Mouse (Mus musculus) heart, embryonic 16.5 days (tissue): ENCODE measurements at regions not wholly inside any gene's neighbourhood (a gene's known extent, or its start where the extent isn't known, plus 50 kb on each side); places are given as distances from the start of the nearest gene placed in this dataset.

Experiments used
- ATAC-seq: fragments of 200-750 bp; cut with Nextera tagmentation; replicated peaks from 2 replicates; pipeline ENCODE4 v1.8.0; 2017; ENCODE audit warnings: moderate number of reproducible peaks; ENCODE audit not compliant: insufficient read depth, low FRiP score; ENCODE audit errors: extremely low read depth
- H3K27ac ChIP-seq: fragments of 300-500 bp; sonication (generic); 2 replicates; pipeline ENCODE4 v1.5.1; 2014; ENCODE audit warnings: mild to moderate bottlenecking, low read length, control low read depth, moderate library complexity
- H3K27me3 ChIP-seq: fragments of 300-500 bp; sonication (generic); 2 replicates; pipeline ENCODE4 v1.6.1; 2014; ENCODE audit warnings: low read length, mixed read lengths; ENCODE audit not compliant: control insufficient read depth, insufficient read depth
- H3K36me3 ChIP-seq: fragments of 300-500 bp; sonication (generic); 2 replicates; pipeline ENCODE4 v1.6.1; 2014; ENCODE audit not compliant: control insufficient read depth, insufficient read depth
- H3K4me1 ChIP-seq: fragments of 300-500 bp; sonication (generic); 2 replicates; pipeline ENCODE4 v1.6.1; 2014; ENCODE audit warnings: low read length, mixed read lengths; ENCODE audit not compliant: control insufficient read depth, insufficient read depth
- H3K4me2 ChIP-seq: fragments of 300-500 bp; sonication (generic); 2 replicates; pipeline ENCODE4 v1.6.1; 2014; ENCODE audit warnings: low read depth, mild to moderate bottlenecking, control low read depth, low read length
- H3K4me3 ChIP-seq: fragments of 300-500 bp; sonication (generic); 2 replicates; pipeline ENCODE4 v1.5.1; 2014; ENCODE audit warnings: mild to moderate bottlenecking, control low read depth, low read length
- H3K9ac ChIP-seq: fragments of 300-500 bp; sonication (generic); 2 replicates; pipeline ENCODE4 v1.6.1; 2014; ENCODE audit warnings: low read length, control low read depth
- H3K9me3 ChIP-seq: fragments of 300-500 bp; sonication (generic); replicated peaks from 2 replicates; pipeline ENCODE4 v1.6.1; 2016; ENCODE audit warnings: low read length; ENCODE audit not compliant: control insufficient read depth
- WGBS: fragments of 180-500 bp; shearing (Covaris S2); extraction: QIAGEN DNeasy Blood & Tissue Kit; methylation state at CpG from one replicate; pipeline ENCODE4 v1.1.7; 2014; 5-methylcytosine and 5-hydroxymethylcytosine counted together

- Histone ChIP-seq H3K27ac (no peak overlapping the region), H3K9me3 (no peaks in the 10 kb centered on the region; the same call in 1 of the 2 replicates), H3K4me2 (no peak overlapping the region), H3K9ac (no peak overlapping the region), H3K4me1 (no peaks in the 10 kb centered on the region), H3K27me3 (no peaks in the 10 kb centered on the region), H3K36me3 (no peaks in the 10 kb centered on the region), H3K4me3 (no peak overlapping the region)
- no peak for ATAC-seq
- WGBS: 77% methylated on average over 4 of the region's 4 CpGs
Measured at GRCm38 (mm10) chr13:50999738-51000137, 100.9 kb upstream of the Spin1 start.

DNA sequence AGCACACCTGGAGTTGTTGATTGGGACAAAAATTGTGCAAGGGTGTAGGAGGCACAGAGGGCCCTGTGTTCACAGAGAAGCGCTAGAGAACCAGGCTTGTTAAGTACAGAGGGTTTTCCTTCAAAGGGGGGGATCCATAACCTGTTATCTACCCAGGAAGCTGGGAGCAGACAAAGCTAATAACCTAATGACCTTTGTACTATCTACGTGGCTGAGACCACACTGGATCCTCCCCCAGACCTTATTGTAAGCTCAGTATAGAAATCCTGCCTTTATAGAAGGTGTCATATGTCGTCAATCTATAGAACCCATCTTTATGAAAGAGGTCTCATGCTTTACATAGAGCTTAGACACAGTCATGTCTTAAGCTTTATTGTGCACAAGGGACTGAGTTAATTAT lies 95.9 kb upstream of the Spin1 start:
- Histone ChIP-seq H3K27ac (no peak overlapping the region), H3K4me3 (no peak overlapping the region), H3K4me2 (no peak overlapping the region), H3K4me1 (no peaks in the 10 kb centered on the region), H3K9me3 (no peaks in the 10 kb centered on the region; the same call in 1 of the 2 replicates), H3K9ac (no peak overlapping the region), H3K27me3 (no peaks in the 10 kb centered on the region), H3K36me3 (no peaks in the 10 kb centered on the region)
- WGBS: 64% methylated on average over 3 of the region's 3 CpGs
- no peak for ATAC-seq

- H3K27ac ChIP-seq: no peak overlapping the region
- no peak overlapping the region for H3K4me2 ChIP-seq
- H3K4me1 ChIP-seq: no peaks in the 10 kb centered on the region
- H3K4me3 ChIP-seq: no peak overlapping the region
- ATAC-seq: no peak
- no peaks in the 10 kb centered on the region for H3K9me3 ChIP-seq
- no peak overlapping the region for H3K9ac ChIP-seq
- no peaks in the 10 kb centered on the region for H3K36me3 ChIP-seq
- 81% methylated on average over 7 of the region's 7 CpGs for WGBS
- H3K27me3 ChIP-seq: no peaks in the 10 kb centered on the region
Measured at GRCm38 (mm10) chr13:51010736-51011135, 89.9 kb upstream of the Spin1 start.

DNA sequence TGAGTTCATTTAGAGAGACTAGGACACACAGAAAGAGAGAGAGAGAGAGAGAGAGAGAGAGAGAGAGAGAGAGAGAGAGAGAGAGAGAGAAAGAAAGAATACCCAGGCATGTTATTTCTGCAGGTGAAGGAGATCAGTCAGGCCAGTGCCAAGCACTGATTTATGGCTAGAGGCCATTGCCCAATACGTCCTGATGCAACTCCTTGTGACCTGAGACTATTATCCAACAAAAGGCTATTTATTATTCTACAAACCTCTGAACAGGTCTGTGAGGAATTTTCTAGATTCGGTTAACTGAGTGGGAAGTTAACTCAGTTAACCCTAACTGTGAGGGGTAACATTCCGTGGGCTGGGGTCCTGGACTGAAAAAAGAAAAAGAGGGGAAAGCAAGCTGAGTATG lies 84.5 kb upstream of the Spin1 start:
- H3K9ac ChIP-seq: no peak overlapping the region
- ATAC-seq: no peak
- peaks cover 14% of the 10 kb centered on the region for H3K4me1 ChIP-seq
- H3K4me2 ChIP-seq: no peak overlapping the region
- H3K27me3 ChIP-seq: no peaks in the 10 kb centered on the region
- no peaks in the 10 kb centered on the region for H3K9me3 ChIP-seq
- H3K36me3 ChIP-seq: no peaks in the 10 kb centered on the region
- 82% methylated on average over 3 of the region's 3 CpGs for WGBS
- H3K27ac ChIP-seq: no peak overlapping the region
- no peak overlapping the region for H3K4me3 ChIP-seq

- Histone ChIP-seq H3K4me1 (peaks cover 14% of the 10 kb centered on the region), H3K27me3 (no peaks in the 10 kb centered on the region), H3K9ac (no peak overlapping the region), H3K36me3 (no peaks in the 10 kb centered on the region), H3K4me3 (no peak overlapping the region), H3K9me3 (no peaks in the 10 kb centered on the region), H3K4me2 (no peak overlapping the region), H3K27ac (peak overlapping the region; percentile 55; the same call in 1 of the 2 replicates)
- WGBS: 81% methylated on average over 16 of the region's 16 CpGs
- ATAC-seq: no peak
Measured at GRCm38 (mm10) chr13:51016956-51017703, 83.5 kb upstream of the Spin1 start.

GRCm38 (mm10) chr13:51017727-51018321 lies 82.9 kb upstream of the Spin1 start:
- no peak overlapping the region; the same call in 1 of the 2 replicates for H3K9ac ChIP-seq
- peak overlapping the region; percentile 37 for H3K4me2 ChIP-seq
- no peaks in the 10 kb centered on the region for H3K27me3 ChIP-seq
- H3K4me3 ChIP-seq: no peak overlapping the region
- H3K4me1 ChIP-seq: peaks cover 20% of the 10 kb centered on the region
- peak; percentile 73 for ATAC-seq
- H3K36me3 ChIP-seq: no peaks in the 10 kb centered on the region
- H3K27ac ChIP-seq: peak overlapping the region; percentile 68
- 16% methylated on average over 10 of the region's 10 CpGs for WGBS
- no peaks in the 10 kb centered on the region for H3K9me3 ChIP-seq

GRCm38 (mm10) chr13:51018366-51018765 lies 82.3 kb upstream of the Spin1 start:
- H3K36me3 ChIP-seq: no peaks in the 10 kb centered on the region
- WGBS: 46% methylated on average over 10 of the region's 10 CpGs
- H3K27me3 ChIP-seq: no peaks in the 10 kb centered on the region
- no peak overlapping the region for H3K4me2 ChIP-seq
- peak overlapping the region; percentile 68 for H3K27ac ChIP-seq
- no peaks in the 10 kb centered on the region for H3K9me3 ChIP-seq
- H3K9ac ChIP-seq: no peak overlapping the region
- H3K4me1 ChIP-seq: peaks cover 24% of the 10 kb centered on the region
- ATAC-seq: no peak
- no peak overlapping the region for H3K4me3 ChIP-seq

DNA sequence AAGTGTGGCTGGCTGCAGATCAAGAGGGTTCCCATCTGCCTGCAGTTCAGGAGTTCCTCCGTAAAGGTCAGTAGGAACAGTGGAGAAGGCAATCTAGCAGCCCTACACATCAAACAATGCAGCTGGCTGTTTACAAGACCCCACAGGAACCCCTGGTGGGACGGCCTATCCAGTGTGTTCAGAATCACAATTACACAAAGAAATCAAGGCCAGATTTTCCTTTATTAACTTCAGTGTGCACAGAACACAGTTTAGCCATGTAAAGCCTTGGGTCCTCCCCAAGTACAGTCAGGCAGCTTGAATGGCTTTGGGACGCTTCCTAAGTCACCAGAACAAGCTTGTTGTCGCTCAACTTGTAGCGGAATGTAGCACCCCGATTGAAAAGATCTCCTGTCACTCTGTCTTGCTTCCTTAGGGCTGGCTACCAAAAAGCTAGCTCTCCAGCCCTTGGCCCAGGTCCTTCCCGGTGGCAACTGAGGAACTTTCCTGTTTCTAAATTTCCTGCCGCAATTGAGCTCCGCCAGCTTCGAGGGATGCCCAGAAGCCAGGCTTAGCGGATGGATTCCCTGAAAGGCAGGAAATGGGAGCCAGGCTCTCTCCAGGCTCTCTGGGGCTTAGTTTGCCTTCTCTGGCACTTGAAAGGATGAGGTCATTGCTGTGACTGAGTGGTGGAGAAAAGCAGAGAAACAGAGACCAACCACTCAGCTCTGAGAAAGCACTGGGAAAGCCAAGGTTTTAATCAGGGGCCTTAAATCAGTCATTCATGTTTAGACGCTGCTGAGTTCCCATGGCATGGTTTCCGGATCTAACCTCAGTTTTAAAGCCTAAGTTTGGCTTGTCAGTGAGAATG lies 78.1 kb upstream of the Spin1 start:
- H3K27ac ChIP-seq: peak overlapping the region; percentile 62
- H3K9me3 ChIP-seq: no peaks in the 10 kb centered on the region
- H3K9ac ChIP-seq: no peak overlapping the region
- H3K36me3 ChIP-seq: no peaks in the 10 kb centered on the region
- H3K27me3 ChIP-seq: no peaks in the 10 kb centered on the region
- H3K4me3 ChIP-seq: no peak overlapping the region
- WGBS: 48% methylated on average over 13 of the region's 13 CpGs
- ATAC-seq: peak; percentile 74
- H3K4me1 ChIP-seq: peaks cover 20% of the 10 kb centered on the region
- peak overlapping the region; percentile 17; the same call in 1 of the 2 replicates for H3K4me2 ChIP-seq

GRCm38 (mm10) chr13:51023271-51023670 lies 77.4 kb upstream of the Spin1 start:
- 78% methylated on average over 11 of the region's 11 CpGs for WGBS

More at GRCm38 (mm10) chr13:51023271-51023670, 77.4 kb upstream of the Spin1 start:
- no peak overlapping the region for H3K4me3 ChIP-seq
- H3K4me2 ChIP-seq: no peak overlapping the region
- H3K9ac ChIP-seq: no peak overlapping the region
- H3K9me3 ChIP-seq: no peaks in the 10 kb centered on the region
- peak overlapping the region; percentile 48 for H3K27ac ChIP-seq
- ATAC-seq: no peak
- no peaks in the 10 kb centered on the region for H3K36me3 ChIP-seq
- peaks cover 14% of the 10 kb centered on the region for H3K4me1 ChIP-seq
- H3K27me3 ChIP-seq: no peaks in the 10 kb centered on the region
